Mouse (Mus musculus) lung, embryonic 15.5 days (tissue): ENCODE measurements around the gene Lhx3. TPM values are rescaled to one million over a fixed set of nuclear protein-coding genes. Genes with fewer than 3 reads are reported as not detected.

Experiments
- ATAC-seq: fragments of 200-750 bp; cut with Nextera tagmentation; 2 replicates; pipeline ENCODE4 v1.8.0; 2017; ENCODE audit warnings: moderate number of reproducible peaks, borderline replicate concordance; ENCODE audit not compliant: low FRiP score, low TSS enrichment; ENCODE audit errors: extremely low read depth
- H3K27ac ChIP-seq: fragments of 300-500 bp; sonication (generic); 2 replicates; pipeline ENCODE4 v1.5.1; 2015; ENCODE audit warnings: moderate library complexity, mild to moderate bottlenecking, inconsistent platforms
- H3K27me3 ChIP-seq: fragments of 300-500 bp; sonication (generic); 2 replicates; pipeline ENCODE4 v1.6.1; 2015; ENCODE audit warnings: inconsistent platforms
- H3K36me3 ChIP-seq: fragments of 300-500 bp; sonication (generic); 2 replicates; pipeline ENCODE4 v1.6.1; 2015; ENCODE audit warnings: inconsistent platforms
- H3K4me1 ChIP-seq: fragments of 300-500 bp; sonication (generic); 2 replicates; pipeline ENCODE4 v1.6.1; 2015; ENCODE audit warnings: inconsistent platforms
- H3K4me2 ChIP-seq: fragments of 300-500 bp; sonication (generic); 2 replicates; pipeline ENCODE4 v1.6.1; 2015; ENCODE audit warnings: inconsistent platforms, mild to moderate bottlenecking, moderate library complexity
- H3K4me3 ChIP-seq: fragments of 300-500 bp; sonication (generic); 2 replicates; pipeline ENCODE4 v1.5.1; 2015; ENCODE audit warnings: mild to moderate bottlenecking, inconsistent platforms
- H3K9ac ChIP-seq: fragments of 300-500 bp; sonication (generic); 2 replicates; pipeline ENCODE4 v1.6.1; 2015; ENCODE audit warnings: inconsistent platforms
- H3K9me3 ChIP-seq: fragments of 300-500 bp; sonication (generic); 2 replicates; pipeline ENCODE4 v1.6.1; 2016; ENCODE audit warnings: inconsistent platforms
- WGBS: fragments of 180-500 bp; shearing (Covaris S2); methylation state at CpG from one replicate; pipeline ENCODE4 v1.1.7; 2015; 5-methylcytosine and 5-hydroxymethylcytosine counted together
- polyA plus RNA-seq: library from polyadenylated mRNA; unstranded; fragments of >200 nt; fragmentation: Nextera tagmentation; extraction: Ambion mirVana; gene quantifications from 2 replicates; pipeline ENCODE4 v1.2.1, GENCODE M21; 2015

Lhx3 gene
- polyA plus RNA-seq, 1 experiment from 2014 or later, result not detected

DNA sequence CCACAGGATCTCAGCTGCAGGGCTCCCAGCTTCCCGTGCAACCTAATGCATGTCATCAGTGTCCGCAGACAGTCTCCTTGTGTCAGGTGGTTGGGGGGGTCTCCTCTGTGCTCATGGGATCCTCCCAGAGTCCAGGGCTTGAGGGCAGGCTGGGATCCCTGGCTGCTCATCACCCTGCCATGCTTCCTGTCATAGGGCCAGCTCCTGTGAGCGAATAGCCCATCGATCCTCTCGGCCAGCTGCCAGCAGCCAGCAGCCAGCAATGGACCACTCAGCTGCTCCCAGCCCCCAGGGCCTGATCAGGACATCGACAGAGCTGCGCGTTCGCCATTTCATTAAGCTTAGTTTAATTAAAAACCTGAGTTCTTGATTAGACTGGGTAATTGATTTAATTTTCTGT is 50.0 kb downstream of the Lhx3 start:
- no peak for ATAC-seq
- WGBS, result 80% methylated on average over 9 of the region's 9 CpGs
- no peaks in the 10 kb centered on the region for H3K27me3 ChIP-seq
- no peaks in the 10 kb centered on the region for H3K4me1 ChIP-seq
- H3K27ac ChIP-seq, result no peak overlapping the region
- no peaks in the 10 kb centered on the region for H3K9me3 ChIP-seq
- no peak overlapping the region for H3K4me2 ChIP-seq
- no peaks in the 10 kb centered on the region for H3K36me3 ChIP-seq
- H3K4me3 ChIP-seq, result no peak overlapping the region
- H3K9ac ChIP-seq, result no peak overlapping the region

- no peak for ATAC-seq
- no peaks in the 10 kb centered on the region for H3K9me3 ChIP-seq
- H3K9ac ChIP-seq, result no peak overlapping the region
- no peak overlapping the region for H3K4me2 ChIP-seq
- H3K4me1 ChIP-seq, result no peaks in the 10 kb centered on the region
- WGBS, result 64% methylated on average over 10 of the region's 10 CpGs
- H3K36me3 ChIP-seq, result no peaks in the 10 kb centered on the region
- no peak overlapping the region for H3K27ac ChIP-seq
- H3K4me3 ChIP-seq, result no peak overlapping the region
- no peaks in the 10 kb centered on the region for H3K27me3 ChIP-seq
These were observed 51.7 kb downstream of the Lhx3 start for GRCm38 (mm10) chr2:26156191-26156977.

DNA sequence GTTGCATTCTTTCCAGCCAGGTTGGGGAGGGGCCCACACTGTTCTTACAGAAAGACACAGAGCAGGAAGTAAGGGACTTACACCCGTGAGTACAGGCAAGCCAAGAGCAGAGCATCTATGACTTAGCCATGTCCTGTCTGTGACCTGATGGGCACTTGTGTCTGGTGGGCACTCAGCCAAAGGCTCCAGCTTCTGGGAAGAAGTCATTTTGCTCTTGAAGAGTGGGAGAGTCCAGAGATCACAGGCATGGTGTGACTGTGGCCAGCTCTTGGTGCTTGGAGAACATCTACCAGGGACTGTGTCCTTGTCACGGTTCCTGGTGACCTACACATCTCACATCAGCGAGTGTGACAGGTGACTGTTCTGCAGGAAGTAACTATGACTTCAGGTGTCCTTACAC is 52.4 kb downstream of the Lhx3 start:
- Histone ChIP-seq H3K27ac (no peak overlapping the region), H3K9me3 (no peaks in the 10 kb centered on the region), H3K4me3 (no peak overlapping the region), H3K4me1 (no peaks in the 10 kb centered on the region), H3K27me3 (no peaks in the 10 kb centered on the region), H3K36me3 (no peaks in the 10 kb centered on the region), H3K4me2 (no peak overlapping the region), H3K9ac (no peak overlapping the region)
- 48% methylated on average over 3 of the region's 3 CpGs for WGBS
- no peak for ATAC-seq

- Histone ChIP-seq H3K9ac (no peak overlapping the region), H3K27ac (no peak overlapping the region), H3K9me3 (no peaks in the 10 kb centered on the region), H3K4me1 (no peaks in the 10 kb centered on the region), H3K36me3 (no peaks in the 10 kb centered on the region), H3K4me3 (no peak overlapping the region), H3K27me3 (no peaks in the 10 kb centered on the region), H3K4me2 (no peak overlapping the region)
- 54% methylated on average over 5 of the region's 5 CpGs for WGBS
- no peak for ATAC-seq
These were observed 53.5 kb downstream of the Lhx3 start for GRCm38 (mm10) chr2:26154586-26154985.

DNA sequence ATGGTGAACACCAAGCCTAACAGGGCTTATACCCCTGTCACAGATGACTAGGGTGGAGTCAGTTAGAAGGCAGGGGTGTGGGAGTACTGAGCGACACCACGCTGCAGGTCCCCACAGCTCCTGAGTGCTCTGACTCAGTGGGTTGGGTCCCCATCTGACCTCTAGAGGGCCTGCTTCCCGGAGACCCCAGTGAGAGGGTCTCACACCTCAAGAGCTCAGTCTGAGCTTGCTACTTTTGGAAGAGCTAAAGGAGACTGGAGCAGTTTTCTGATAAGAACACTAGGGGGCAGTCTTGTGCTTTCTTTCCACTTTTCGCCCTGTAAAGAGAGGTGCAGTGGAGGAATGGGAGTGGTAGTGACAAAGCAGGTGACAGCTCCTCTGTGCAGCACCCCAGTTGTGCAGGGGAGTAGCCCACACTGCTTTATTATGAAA is 54.2 kb downstream of the Lhx3 start:
- Histone ChIP-seq H3K27me3 (no peaks in the 10 kb centered on the region), H3K9me3 (no peaks in the 10 kb centered on the region), H3K4me3 (no peak overlapping the region), H3K36me3 (no peaks in the 10 kb centered on the region), H3K4me2 (no peak overlapping the region), H3K9ac (no peak overlapping the region), H3K27ac (no peak overlapping the region), H3K4me1 (no peaks in the 10 kb centered on the region)
- 4% methylated on average over 4 of the region's 4 CpGs for WGBS
- peak; percentile 72 for ATAC-seq

DNA sequence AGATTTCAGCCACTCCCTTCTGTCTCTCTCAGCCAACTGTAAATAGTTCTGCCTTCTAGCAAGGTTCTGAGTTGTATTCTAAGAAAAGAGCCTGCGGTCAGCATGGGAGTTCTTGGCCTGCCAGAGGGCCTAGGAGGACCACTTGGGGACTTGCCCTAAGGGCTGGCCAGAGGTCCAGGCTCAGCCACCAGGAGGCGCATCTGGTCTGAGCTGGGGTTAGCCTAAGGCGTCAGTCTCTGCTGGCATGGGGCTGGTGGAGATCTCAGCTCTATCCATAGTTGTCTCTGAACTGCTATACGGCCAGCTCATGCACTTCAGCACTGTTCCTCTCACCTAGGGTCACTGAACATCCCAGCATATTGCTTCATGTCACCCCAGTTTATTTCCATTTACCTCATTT is 54.8 kb downstream of the Lhx3 start:
- no peak for ATAC-seq
- H3K9me3 ChIP-seq, result no peaks in the 10 kb centered on the region
- no peak overlapping the region for H3K4me3 ChIP-seq
- no peak overlapping the region for H3K9ac ChIP-seq
- no peaks in the 10 kb centered on the region for H3K4me1 ChIP-seq
- H3K27me3 ChIP-seq, result no peaks in the 10 kb centered on the region
- no peaks in the 10 kb centered on the region for H3K36me3 ChIP-seq
- 29% methylated on average over 4 of the region's 4 CpGs for WGBS
- H3K4me2 ChIP-seq, result no peak overlapping the region
- H3K27ac ChIP-seq, result no peak overlapping the region

Other genes with a start within 250 kb of the Lhx3 start
- gene Camsap1, start 225.0 kb downstream of the Lhx3 start, polyA plus RNA-seq, result 14.8 and 20.4 TPM in 2 replicates
- 70.3 and 71.7 TPM in 2 replicates for gene Ubac1, start 186.5 kb downstream of the Lhx3 start, polyA plus RNA-seq
- gene Nacc2, start 85.1 kb downstream of the Lhx3 start, polyA plus RNA-seq, result 10.3 and 11.2 TPM in 2 replicates
- 22.8 and 24.5 TPM in 2 replicates for gene Qsox2, start 29.2 kb upstream of the Lhx3 start, polyA plus RNA-seq
- gene Ccdc187, start 86.3 kb upstream of the Lhx3 start, polyA plus RNA-seq, result 0.31 and 0.34 TPM in 2 replicates
- gene Gpsm1, start 107.2 kb upstream of the Lhx3 start, polyA plus RNA-seq, result 54.6 and 55.3 TPM in 2 replicates
- 25.5 and 27.3 TPM in 2 replicates for gene Dnlz, start 143.8 kb upstream of the Lhx3 start, polyA plus RNA-seq
- 1.7 and 3.0 TPM in 2 replicates for gene Card9, start 152.6 kb upstream of the Lhx3 start, polyA plus RNA-seq
- gene Snapc4, start 172.4 kb upstream of the Lhx3 start, polyA plus RNA-seq, result 23.1 and 30.0 TPM in 2 replicates
- gene Entr1, start 181.0 kb upstream of the Lhx3 start, polyA plus RNA-seq, result 107 and 117 TPM in 2 replicates
- 95.2 and 99.7 TPM in 2 replicates for gene Pmpca, start 181.1 kb upstream of the Lhx3 start, polyA plus RNA-seq
- gene Inpp5e, start 200.9 kb upstream of the Lhx3 start, polyA plus RNA-seq, result 17.3 and 20.3 TPM in 2 replicates
- 18.2 and 21.3 TPM in 2 replicates for gene Sec16a, start 236.9 kb upstream of the Lhx3 start, polyA plus RNA-seq